Mouse (Mus musculus) small intestine, adult 2 months (tissue): ENCODE results near the gene Rere. TPM values are rescaled to one million over a fixed set of nuclear protein-coding genes. Genes with fewer than 3 reads are reported as not detected.

Experiments used
- H3K27ac ChIP-seq: fragments of 200-500 bp; 2 replicates; pipeline ENCODE4 v1.5.1; 2012; ENCODE audit warnings: low read depth, low read length, control low read depth, inconsistent platforms; ENCODE audit not compliant: insufficient read depth
- H3K27me3 ChIP-seq: fragments of 200-500 bp; 2 replicates; pipeline ENCODE4 v1.6.1; 2012; ENCODE audit warnings: mild to moderate bottlenecking, moderate library complexity, low read length, inconsistent platforms; ENCODE audit not compliant: control insufficient read depth, insufficient read depth
- H3K36me3 ChIP-seq: fragments of 200-500 bp; 2 replicates; pipeline ENCODE4 v1.6.1; 2012; ENCODE audit warnings: mild to moderate bottlenecking, low read length, control low read depth, inconsistent platforms; ENCODE audit not compliant: control insufficient read depth, insufficient read depth
- H3K4me1 ChIP-seq: fragments of 200-500 bp; 2 replicates; pipeline ENCODE4 v1.6.1; 2012; ENCODE audit warnings: low read length, inconsistent platforms, mixed read lengths; ENCODE audit not compliant: control insufficient read depth, insufficient read depth, insufficient read length
- H3K4me3 ChIP-seq: fragments of 200-500 bp; 2 replicates; pipeline ENCODE4 v1.5.1; 2012; ENCODE audit warnings: low read depth, mild to moderate bottlenecking, control low read depth, inconsistent platforms, low read length, moderate library complexity
- CTCF ChIP-seq: fragments of 200-500 bp; IDR thresholded peaks from 2 replicates; pipeline ENCODE4 v1.5.1; 2012; ENCODE audit warnings: low read depth, mild to moderate bottlenecking, control low read depth, inconsistent platforms, low read length, moderate library complexity, mixed read lengths; ENCODE audit not compliant: insufficient replicate concordance, insufficient read length; ENCODE audit errors: extremely low read depth
- POLR2A ChIP-seq: fragments of 200-500 bp; IDR thresholded peaks from 2 replicates; pipeline ENCODE4 v1.6.1; 2012; ENCODE audit warnings: low read depth, mild to moderate bottlenecking, control low read depth, inconsistent platforms, low read length, moderate library complexity
- whole genome bisulfite sequencing: fragments of 180-500 bp; shearing (Covaris S2); methylation state at CpG from one replicate; pipeline ENCODE4 v1.1.7; 2018; 5-methylcytosine and 5-hydroxymethylcytosine counted together
- polyA plus RNA-seq: library from polyadenylated mRNA; depleted of rRNA; stranded (reverse); fragments of >200 nt; gene quantifications from 2 replicates; pipeline ENCODE4 v1.2.3, GENCODE M21; 2012

Gene Rere
- polyA plus RNA-seq, 1 experiment: 72.8 TPM

DNA sequence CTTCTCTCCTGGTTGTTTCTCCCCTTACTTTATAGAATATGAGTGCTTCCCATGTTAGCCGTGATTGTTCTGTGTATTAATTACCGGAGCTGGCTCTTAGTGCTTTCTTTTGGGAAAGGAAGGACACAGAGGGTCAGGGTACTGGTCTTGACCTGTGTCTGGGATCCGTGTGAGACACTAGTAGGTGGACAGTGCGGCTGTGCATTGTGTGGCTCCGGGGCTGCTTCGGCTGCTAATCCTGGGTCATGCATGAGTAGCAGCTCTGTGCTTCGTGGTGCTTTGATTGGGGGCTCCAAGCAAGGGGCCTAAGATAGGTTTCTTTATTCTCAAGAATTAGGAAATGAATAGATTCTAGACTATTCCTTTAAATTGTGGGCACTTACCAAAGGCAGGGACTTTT, 175.0 kb downstream of the Rere start:
- WGBS: 88% methylated on average over 7 of the region's 7 CpGs
- H3K4me3 ChIP-seq: no peak overlapping the region
- no peaks in the 10 kb centered on the region for H3K27me3 ChIP-seq
- TF ChIP-seq CTCF: no peak
- no peak for TF ChIP-seq POLR2A
- no peak overlapping the region for H3K27ac ChIP-seq
- H3K36me3 ChIP-seq: no peaks in the 10 kb centered on the region
- H3K4me1 ChIP-seq: peaks cover 6% of the 10 kb centered on the region; the same call in 1 of the 2 replicates

DNA sequence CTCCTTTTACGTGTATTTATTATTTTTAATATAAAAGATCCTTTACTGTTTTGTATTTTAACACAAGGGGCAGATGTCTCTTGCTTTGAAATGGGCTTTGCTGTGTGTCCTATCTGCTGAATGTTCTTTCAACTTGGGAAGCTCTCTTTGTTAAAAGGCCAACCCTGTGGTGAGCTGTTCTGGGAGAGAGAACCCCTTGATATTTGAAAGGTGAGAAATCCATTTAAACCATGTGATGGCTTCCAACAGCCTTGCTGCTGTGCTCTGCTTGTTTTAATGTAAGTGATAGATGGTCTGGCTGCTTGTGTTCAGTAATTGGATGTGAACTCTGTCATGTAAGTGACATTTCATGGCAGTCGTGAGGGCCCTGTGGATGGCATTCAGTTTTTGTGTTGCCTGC, 175.4 kb downstream of the Rere start:
- Histone ChIP-seq H3K4me1 (peaks cover 6% of the 10 kb centered on the region; the same call in 1 of the 2 replicates), H3K36me3 (no peaks in the 10 kb centered on the region), H3K27me3 (no peaks in the 10 kb centered on the region), H3K4me3 (no peak overlapping the region), H3K27ac (no peak overlapping the region)
- no peak for TF ChIP-seq POLR2A
- no peak for TF ChIP-seq CTCF
- 81% methylated on average over 2 of the region's 2 CpGs for WGBS

DNA sequence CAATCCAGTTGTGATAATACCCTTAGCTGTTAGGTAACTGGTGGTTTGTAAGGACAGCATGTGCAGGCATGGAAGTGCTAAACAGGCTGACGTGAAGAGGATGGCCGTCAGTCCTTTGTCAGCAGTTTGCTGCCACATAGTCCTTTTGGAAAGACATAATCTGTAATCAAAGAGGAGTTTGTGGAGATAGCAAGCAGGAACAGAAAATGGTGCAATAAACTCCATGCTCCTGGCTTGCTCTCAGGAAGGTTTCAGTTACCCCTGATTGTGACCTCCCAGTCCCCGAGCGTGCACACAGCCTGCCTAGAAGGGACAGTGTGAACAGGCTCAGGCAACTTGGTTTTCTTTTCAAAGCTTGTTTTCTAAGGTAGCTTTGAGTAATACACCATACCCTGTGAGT, 175.9 kb downstream of the Rere start:
- no peak overlapping the region for H3K27ac ChIP-seq
- no peaks in the 10 kb centered on the region for H3K36me3 ChIP-seq
- H3K4me1 ChIP-seq: peaks cover 6% of the 10 kb centered on the region; the same call in 1 of the 2 replicates
- TF ChIP-seq CTCF (no peak), POLR2A (no peak)
- H3K4me3 ChIP-seq: no peak overlapping the region
- H3K27me3 ChIP-seq: no peaks in the 10 kb centered on the region
- WGBS: 37% methylated on average over 4 of the region's 4 CpGs

DNA sequence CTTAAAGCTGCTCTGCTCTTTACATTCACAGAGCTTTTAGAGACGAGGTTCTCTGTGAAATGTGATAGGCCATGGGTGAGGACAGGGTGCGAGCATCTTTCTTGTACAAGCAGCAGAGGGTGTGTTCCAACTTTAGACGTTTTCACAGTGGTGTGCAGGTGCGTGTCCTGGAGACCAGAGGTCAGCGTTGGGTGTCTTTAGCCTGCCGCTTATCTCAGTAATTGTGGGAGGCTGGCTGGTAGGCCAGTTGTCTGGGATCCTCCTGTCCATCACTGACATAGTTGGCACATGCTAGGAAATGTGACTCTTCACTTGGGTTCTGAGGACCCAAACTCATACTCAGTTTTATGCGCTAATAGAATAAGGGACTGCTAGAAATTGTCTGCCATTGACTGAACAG, 176.3 kb downstream of the Rere start:
- WGBS: 62% methylated on average over 7 of the region's 7 CpGs
- TF ChIP-seq CTCF (no peak), POLR2A (no peak)
- H3K27me3 ChIP-seq: no peaks in the 10 kb centered on the region
- H3K27ac ChIP-seq: no peak overlapping the region
- no peak overlapping the region for H3K4me3 ChIP-seq
- no peaks in the 10 kb centered on the region for H3K36me3 ChIP-seq
- H3K4me1 ChIP-seq: peaks cover 6% of the 10 kb centered on the region; the same call in 1 of the 2 replicates

DNA sequence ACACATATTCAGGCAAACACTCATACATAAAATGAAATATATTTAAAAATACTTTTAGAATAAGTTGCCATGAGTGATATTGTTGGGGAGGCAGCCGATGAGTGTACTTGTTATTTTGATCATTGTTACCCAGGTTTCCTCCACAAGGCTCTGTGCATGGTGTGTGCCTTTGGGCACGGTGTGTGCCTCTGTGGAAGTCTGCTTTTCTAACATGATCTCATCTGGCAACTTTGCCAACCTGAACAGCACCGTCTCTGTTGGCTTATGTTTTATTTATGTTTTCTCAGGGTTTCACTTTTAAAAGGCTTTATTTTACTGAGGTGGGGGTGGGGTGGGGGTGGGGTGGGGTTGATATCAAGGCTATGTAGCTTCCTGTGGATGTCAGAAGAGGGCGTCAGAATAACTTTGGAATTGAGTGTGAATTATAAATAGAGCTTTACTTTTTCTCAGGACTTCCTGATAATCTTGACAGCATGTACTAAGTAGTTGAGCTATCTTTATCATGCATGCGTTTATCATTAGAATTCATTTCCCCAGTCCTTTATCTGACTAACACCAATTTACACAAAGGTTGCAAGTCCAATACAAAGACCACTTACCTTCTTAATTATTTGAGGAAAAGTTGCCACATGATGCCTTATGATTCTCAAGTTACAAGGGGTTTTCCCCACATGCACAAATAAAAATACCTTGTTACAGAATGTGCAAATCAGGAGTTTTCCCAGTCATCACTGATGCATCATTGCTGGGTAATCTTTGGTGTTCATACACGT, 177.8 kb downstream of the Rere start:
- 46% methylated on average over 6 of the region's 6 CpGs for WGBS
- H3K4me1 ChIP-seq: peaks cover 7% of the 10 kb centered on the region; the same call in 1 of the 2 replicates
- H3K27ac ChIP-seq: no peak overlapping the region
- H3K4me3 ChIP-seq: no peak overlapping the region
- no peaks in the 10 kb centered on the region for H3K36me3 ChIP-seq
- no peaks in the 10 kb centered on the region for H3K27me3 ChIP-seq
- TF ChIP-seq POLR2A: no peak
- TF ChIP-seq CTCF: no peak

DNA sequence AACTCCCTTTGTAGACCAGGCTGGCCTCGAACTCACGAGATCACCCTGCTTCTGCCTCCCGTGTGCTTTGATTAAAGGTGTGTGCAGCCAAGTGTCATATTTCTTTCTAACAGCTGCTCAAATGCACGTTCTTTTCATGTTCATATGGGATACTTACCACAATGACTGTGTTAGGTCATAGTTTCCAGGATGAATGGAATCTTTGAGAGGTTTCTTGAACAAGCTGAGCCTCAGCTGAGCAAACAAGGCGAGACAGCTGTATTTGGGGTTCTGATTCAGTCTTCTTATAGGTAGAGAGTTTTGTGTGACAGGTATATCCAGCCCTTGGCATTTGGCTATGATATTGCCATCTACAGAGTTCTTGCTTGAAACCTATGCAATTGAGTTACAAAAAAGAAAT, 179.0 kb downstream of the Rere start:
- Histone ChIP-seq H3K27me3 (no peaks in the 10 kb centered on the region), H3K36me3 (no peaks in the 10 kb centered on the region), H3K27ac (no peak overlapping the region), H3K4me1 (peaks cover 7% of the 10 kb centered on the region; the same call in 1 of the 2 replicates), H3K4me3 (no peak overlapping the region)
- WGBS: 62% methylated on average over 5 of the region's 5 CpGs
- TF ChIP-seq CTCF (no peak), POLR2A (no peak)

DNA sequence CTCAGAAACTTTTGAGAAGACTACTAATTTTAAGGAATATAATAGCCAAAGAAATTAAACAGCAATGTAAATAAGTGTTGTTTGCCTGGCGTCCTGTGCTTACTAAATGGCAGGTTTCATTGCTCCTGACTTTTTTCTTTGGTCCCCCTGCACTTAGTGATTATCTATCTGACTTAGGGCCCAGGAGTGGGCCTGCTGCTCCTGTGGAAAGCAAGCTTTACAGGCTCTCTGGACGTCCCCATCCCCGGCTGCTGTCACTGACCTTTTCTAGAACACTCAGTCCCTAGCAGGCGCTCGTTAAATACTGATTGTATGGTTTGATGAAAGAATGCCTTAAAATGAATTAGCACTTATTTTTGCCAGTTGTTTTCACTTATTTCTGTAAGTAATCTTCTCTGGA, 179.6 kb downstream of the Rere start:
- 82% methylated on average over 5 of the region's 5 CpGs for WGBS
- Histone ChIP-seq H3K27ac (no peak overlapping the region), H3K36me3 (no peaks in the 10 kb centered on the region), H3K4me3 (no peak overlapping the region), H3K27me3 (no peaks in the 10 kb centered on the region), H3K4me1 (peaks cover 7% of the 10 kb centered on the region; the same call in 1 of the 2 replicates)
- TF ChIP-seq POLR2A (no peak), CTCF (no peak)

DNA sequence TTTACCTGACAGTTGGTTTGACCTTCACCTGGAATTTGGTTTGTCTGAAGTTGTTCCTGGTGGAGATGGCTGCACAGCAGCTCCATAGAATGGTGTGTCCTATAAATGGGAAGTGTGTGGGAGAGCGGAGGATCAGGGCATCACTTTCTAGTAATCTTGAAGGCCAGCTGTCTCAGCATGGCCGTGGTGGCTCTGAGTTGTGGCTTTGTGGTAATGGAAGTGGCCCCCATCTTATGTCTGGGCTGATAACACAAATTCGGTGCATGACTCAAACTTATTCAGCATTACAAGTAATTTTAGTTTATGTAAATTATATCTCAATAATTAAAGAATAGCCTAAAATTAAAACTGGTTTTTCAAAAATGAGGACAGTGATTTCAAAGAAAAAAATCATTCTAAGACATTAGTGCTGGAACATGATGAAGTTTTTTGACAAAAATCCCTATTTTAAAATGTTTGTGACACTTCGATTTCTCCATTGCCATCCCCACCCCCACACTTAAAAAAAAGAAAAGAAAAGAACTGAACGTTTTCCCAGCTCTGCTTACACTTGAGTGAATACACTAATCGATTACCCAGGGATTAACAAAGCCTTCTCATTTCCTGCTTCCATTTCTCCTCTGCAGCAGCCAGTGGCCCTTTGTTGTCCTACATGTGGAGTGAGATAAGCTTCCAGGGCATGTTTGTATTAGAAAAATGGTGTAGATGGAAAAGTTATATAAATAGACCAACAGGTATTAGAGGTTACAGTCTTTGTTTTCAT, 180.2 kb downstream of the Rere start:
- TF ChIP-seq POLR2A (no peak), CTCF (no peak)
- Histone ChIP-seq H3K4me3 (no peak overlapping the region), H3K4me1 (peaks cover 7% of the 10 kb centered on the region; the same call in 1 of the 2 replicates), H3K27ac (no peak overlapping the region), H3K36me3 (no peaks in the 10 kb centered on the region), H3K27me3 (no peaks in the 10 kb centered on the region)
- WGBS: 28% methylated on average over 6 of the region's 6 CpGs
